Mouse (Mus musculus) testis, adult 2 months (tissue): ENCODE results near the gene Cpm.

ENCODE experiments used
- CTCF ChIP-seq: fragments of 200-500 bp; IDR thresholded peaks from 2 replicates; pipeline ENCODE4 v1.5.1; 2012; ENCODE audit warnings: low read depth, mild to moderate bottlenecking, inconsistent platforms, low read length, moderate library complexity; ENCODE audit not compliant: control insufficient read depth, insufficient read depth, insufficient replicate concordance
- POLR2A ChIP-seq: fragments of 200-500 bp; IDR thresholded peaks from 2 replicates; pipeline ENCODE4 v1.6.1; 2012; ENCODE audit warnings: low read depth, mild to moderate bottlenecking, inconsistent platforms, low read length, moderate library complexity; ENCODE audit not compliant: control insufficient read depth

DNA sequence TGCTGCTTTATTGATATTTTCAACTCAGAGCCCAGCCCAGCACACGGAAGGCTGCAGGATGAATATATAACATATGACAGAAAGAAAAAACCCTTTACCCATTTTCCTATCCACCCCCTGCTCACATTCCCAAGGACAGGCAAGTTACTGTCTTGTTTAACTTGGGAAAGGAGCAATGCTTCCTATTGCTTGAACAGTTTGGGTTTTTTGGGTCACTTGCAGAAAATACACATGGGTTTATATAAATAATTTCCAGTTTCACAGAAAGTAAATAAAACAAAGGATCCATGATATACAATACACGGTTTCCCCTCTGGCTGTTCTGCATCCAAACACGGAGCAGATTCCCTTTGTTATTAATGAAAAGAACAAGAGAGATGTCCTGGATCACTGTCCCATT lies 45.2 kb upstream of the Cpm start:
- TF ChIP-seq POLR2A (no peak), CTCF (no peak)
